Mouse (Mus musculus) kidney, postnatal 4 days (tissue): ENCODE measurements around the gene Taar7b.
A peak's percentile ranks its signal among the peaks of the same experiment; 100 is the strongest.

Experiments used
- DNase-seq, 2 experiments: peaks; one replicate each; pipeline ENCODE4 v3.0.0; 2021; ENCODE audit warnings: mixed read lengths in 2 of 2

The Taar7b gene

GRCm38 (mm10) chr10:23999639-24000038, at the start of gene Taar7b:
Gene Taar7b, plus strand, starts transcription at chr10:23999939.
- DNase-seq = no peak

GRCm38 (mm10) chr10:23951714-23952113, 48.0 kb upstream of the Taar7b start:
- DNase-seq = no peak

- DNase-seq = peak; percentile 21 to 43
Observed at GRCm38 (mm10) chr10:23959071-23959470, 40.7 kb upstream of the Taar7b start.

GRCm38 (mm10) chr10:23960444-23960915, 39.3 kb upstream of the Taar7b start, which contains the start of gene Taar4:
Gene Taar4, plus strand, starts transcription at chr10:23960494.
- DNase-seq = no peak

- DNase-seq = peak; percentile 36 to 48
Observed at GRCm38 (mm10) chr10:23963444-23963843, 36.3 kb upstream of the Taar7b start.

GRCm38 (mm10) chr10:23964921-23965610, 34.7 kb upstream of the Taar7b start:
- DNase-seq = no peak

- no peak for DNase-seq
Observed at GRCm38 (mm10) chr10:23970656-23971165, 29.0 kb upstream of the Taar7b start, which contains the start of gene Taar5. Gene Taar5, plus strand, starts transcription at chr10:23970706.

- DNase-seq = no peak
Observed at GRCm38 (mm10) chr10:23971256-23971655, 28.5 kb upstream of the Taar7b start.

GRCm38 (mm10) chr10:23977958-23978357, 21.8 kb upstream of the Taar7b start:
- no peak for DNase-seq

- peak; percentile 80 to 86 for DNase-seq
Observed at GRCm38 (mm10) chr10:23978901-23979705, 20.6 kb upstream of the Taar7b start.

- DNase-seq = no peak
Observed at GRCm38 (mm10) chr10:23985546-23985945, 14.2 kb upstream of the Taar7b start, which contains the start of gene Taar6. Gene Taar6, minus strand, starts transcription at chr10:23985646.

GRCm38 (mm10) chr10:23986419-23986818, 13.3 kb upstream of the Taar7b start:
- no peak for DNase-seq

GRCm38 (mm10) chr10:23993381-23993780, 6.4 kb upstream of the Taar7b start, which contains the start of gene Taar7a:
Gene Taar7a, minus strand, starts transcription at chr10:23993481.
- no peak for DNase-seq

- DNase-seq = no peak
Observed at GRCm38 (mm10) chr10:24006442-24006841, 6.7 kb downstream of the Taar7b start.

GRCm38 (mm10) chr10:24007034-24007433, 7.3 kb downstream of the Taar7b start:
- no peak for DNase-seq

- DNase-seq = no peak
Observed at GRCm38 (mm10) chr10:24008143-24008542, 8.4 kb downstream of the Taar7b start.

- no peak for DNase-seq
Observed at GRCm38 (mm10) chr10:24026922-24027321, 27.2 kb downstream of the Taar7b start, which contains the start of gene Taar7d. Gene Taar7d, plus strand, starts transcription at chr10:24027222.

GRCm38 (mm10) chr10:24031347-24031746, 31.6 kb downstream of the Taar7b start:
- no peak for DNase-seq

- no peak for DNase-seq
Observed at GRCm38 (mm10) chr10:24037314-24037713, 37.6 kb downstream of the Taar7b start, which contains the start of gene Taar7e. Gene Taar7e, plus strand, starts transcription at chr10:24037614.

GRCm38 (mm10) chr10:24040120-24040869, 40.6 kb downstream of the Taar7b start:
- DNase-seq = no peak

- no peak for DNase-seq
Observed at GRCm38 (mm10) chr10:24049210-24049609, 49.5 kb downstream of the Taar7b start, which contains the start of gene Taar7f. Gene Taar7f, plus strand, starts transcription at chr10:24049510.
